Mouse (Mus musculus): ENCODE results near the gene Gipc3. TPM values are rescaled to one million over a fixed set of nuclear protein-coding genes. Genes with fewer than 3 reads are reported as not detected.

Gipc3 gene
- polyA plus RNA-seq, 1 experiment = 1.3 TPM

DNA sequence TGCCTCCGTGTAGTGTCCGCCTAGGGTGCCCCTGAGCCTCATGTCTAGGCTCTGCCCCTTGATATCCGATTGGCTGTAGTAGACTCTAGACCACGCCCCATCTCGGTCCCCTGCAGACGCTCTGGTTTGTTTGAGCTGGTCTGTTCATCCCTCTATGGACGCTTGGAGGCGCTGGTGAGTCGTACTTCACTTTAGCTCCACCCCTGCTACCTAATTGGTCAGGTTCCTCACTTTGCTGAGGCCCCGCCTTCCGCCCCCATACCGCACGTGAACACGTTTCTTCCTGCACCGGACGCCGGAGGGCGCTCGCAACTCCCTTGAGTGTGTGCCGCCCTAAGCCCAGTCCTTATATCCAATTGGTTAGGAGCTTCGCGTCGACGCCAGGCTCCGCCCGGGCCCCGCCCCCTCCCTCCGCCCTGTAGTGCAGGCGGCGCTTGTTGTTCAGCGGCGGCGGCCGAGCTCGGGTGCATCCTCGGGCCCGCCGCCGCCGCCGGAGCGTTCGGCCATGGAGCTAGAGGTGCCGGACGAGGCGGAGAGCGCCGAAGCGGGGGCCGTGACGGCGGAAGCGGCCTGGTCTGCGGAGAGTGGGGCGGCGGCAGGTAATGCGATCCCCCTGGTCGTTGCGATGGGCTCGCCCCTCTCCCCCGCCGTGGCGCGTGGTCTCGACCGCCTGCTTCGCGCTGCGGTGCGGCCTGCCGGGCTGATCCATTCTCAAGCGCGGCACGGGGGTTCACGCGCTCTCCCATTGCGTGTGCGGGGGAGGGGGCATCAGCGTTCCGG is 50.3 kb downstream of the Gipc3 start, which contains the start of gene Pip5k1c:
Pip5k1c (plus strand) TSS at position 410 of the 780 bp plus-strand sequence.
- peak; percentile 99 to 100 for DNase-seq (ENCODE audit: low read depth in 1 of 2, low spot score in 2 of 2)
- H3K4me3 ChIP-seq (ENCODE audit: extremely low read depth, insufficient read depth, insufficient read length) = peak within 1 kb of the TSS; percentile 83
- no peaks in the 10 kb centered on the region for H3K36me3 ChIP-seq (ENCODE audit: control insufficient read depth, insufficient read depth, low read length)
- peak within 1 kb of the TSS; percentile 93 for H3K27ac ChIP-seq (ENCODE audit: insufficient read depth, low read length)
- under 1% methylated on average over 75 of the region's 80 CpGs for WGBS
- TF ChIP-seq POLR2A (IDR thresholded peaks at IDR 0.05; ENCODE audit: low read depth, low read length) (peak; percentile 83), CTCF (IDR thresholded peaks at IDR 0.05; ENCODE audit: extremely low read depth, insufficient read depth, insufficient read length, insufficient replicate concordance) (peak; percentile 80)
- H3K4me1 ChIP-seq (ENCODE audit: control insufficient read depth, insufficient read depth, insufficient read length) = peaks cover 49% of the 10 kb centered on the region
- no peaks in the 10 kb centered on the region for H3K27me3 ChIP-seq (ENCODE audit: control insufficient read depth, insufficient read depth, low read length)

- H3K4me1 ChIP-seq (ENCODE audit: control insufficient read depth, insufficient read depth, insufficient read length) = peaks cover 39% of the 10 kb centered on the region; the same call in 1 of the 2 replicates
- 41% methylated on average over 9 of the region's 9 CpGs for WGBS
- DNase-seq (ENCODE audit: low read depth in 1 of 2, low spot score in 2 of 2) = no peak
- H3K36me3 ChIP-seq (ENCODE audit: control insufficient read depth, insufficient read depth, low read length) = no peaks in the 10 kb centered on the region
- peak within 1 kb of the TSS; percentile 48 for H3K27ac ChIP-seq (ENCODE audit: insufficient read depth, low read length)
- TF ChIP-seq CTCF (IDR thresholded peaks at IDR 0.05; ENCODE audit: extremely low read depth, insufficient read depth, insufficient read length, insufficient replicate concordance) (no peak), POLR2A (IDR thresholded peaks at IDR 0.05; ENCODE audit: low read depth, low read length) (no peak)
- no peak within 1 kb of the TSS for H3K4me3 ChIP-seq (ENCODE audit: extremely low read depth, insufficient read depth, insufficient read length)
- no peaks in the 10 kb centered on the region for H3K27me3 ChIP-seq (ENCODE audit: control insufficient read depth, insufficient read depth, low read length)
Measured at GRCm38 (mm10) chr10:81291511-81292104, 51.5 kb downstream of the Gipc3 start, which contains the start of gene Tjp3. Tjp3 (minus strand) TSS chr10:81291581.

DNA sequence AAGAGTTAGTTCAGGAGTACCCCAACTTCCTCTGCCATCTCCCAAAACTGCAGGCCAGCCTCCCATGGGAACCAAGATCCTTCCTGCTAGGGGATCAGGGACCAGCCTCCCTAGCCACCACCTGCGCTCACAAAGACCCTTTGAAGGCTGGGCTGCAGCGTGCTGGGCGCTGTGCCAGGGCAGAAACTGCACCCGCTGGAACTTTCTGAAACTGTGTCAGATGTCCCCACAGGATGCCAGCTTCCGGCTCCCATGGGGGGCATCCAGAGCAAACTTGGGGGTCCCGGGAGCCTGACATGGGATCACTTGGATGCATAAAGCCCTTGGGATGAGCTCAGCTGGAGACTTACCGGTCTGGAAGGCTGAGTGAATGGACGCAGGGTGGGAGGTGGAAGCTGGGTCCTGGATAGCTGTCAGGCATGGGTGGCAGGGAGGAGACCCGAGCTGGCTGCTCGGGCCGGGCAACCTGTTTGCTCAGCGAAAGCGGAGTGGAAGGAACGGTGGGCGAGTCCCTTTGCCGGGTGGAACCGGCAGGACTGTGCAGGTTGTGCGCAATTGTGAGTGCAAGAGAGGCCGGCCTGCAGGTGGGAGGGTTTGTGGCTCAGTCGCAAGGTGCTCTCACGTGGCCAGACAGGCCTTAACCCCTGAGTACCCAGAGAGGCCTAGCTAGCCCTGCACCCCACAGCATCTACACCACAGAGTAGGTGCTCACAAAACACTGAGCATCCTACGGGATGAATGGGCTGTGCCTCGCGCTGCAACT is 52.2 kb downstream of the Gipc3 start:
- Histone ChIP-seq H3K4me1 (ENCODE audit: control insufficient read depth, insufficient read depth, insufficient read length) (peaks cover 34% of the 10 kb centered on the region; the same call in 1 of the 2 replicates), H3K4me3 (ENCODE audit: extremely low read depth, insufficient read depth, insufficient read length) (no peak overlapping the region), H3K36me3 (ENCODE audit: control insufficient read depth, insufficient read depth, low read length) (no peaks in the 10 kb centered on the region), H3K27me3 (ENCODE audit: control insufficient read depth, insufficient read depth, low read length) (no peaks in the 10 kb centered on the region), H3K27ac (ENCODE audit: insufficient read depth, low read length) (peak overlapping the region; percentile 22; the same call in 1 of the 2 replicates)
- TF ChIP-seq POLR2A (IDR thresholded peaks at IDR 0.05; ENCODE audit: low read depth, low read length) (no peak), CTCF (IDR thresholded peaks at IDR 0.05; ENCODE audit: extremely low read depth, insufficient read depth, insufficient read length, insufficient replicate concordance) (no peak)
- WGBS = 30% methylated on average over 24 of the region's 24 CpGs
- no peak for DNase-seq (ENCODE audit: low read depth in 1 of 2, low spot score in 2 of 2)

DNA sequence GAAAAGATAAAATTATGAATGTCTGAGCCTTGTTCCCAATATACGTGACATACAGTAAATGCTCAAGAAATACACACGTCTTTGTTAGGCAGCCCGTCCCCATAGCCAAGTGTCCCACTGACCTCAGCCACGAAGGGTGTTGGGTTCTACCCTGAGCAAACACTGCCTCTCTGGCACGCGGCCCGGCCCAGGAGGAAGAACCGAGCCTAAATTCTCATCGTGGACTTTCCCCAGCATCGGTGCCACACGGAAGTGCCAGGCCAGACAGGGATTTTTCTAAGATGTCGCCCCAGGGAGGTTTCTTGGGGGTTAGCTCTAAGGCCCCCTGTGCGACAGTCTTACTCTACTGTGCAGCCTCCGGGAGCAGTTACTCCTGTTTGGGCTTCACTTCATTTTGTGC is 53.3 kb downstream of the Gipc3 start:
- Histone ChIP-seq H3K27ac (ENCODE audit: insufficient read depth, low read length) (no peak overlapping the region), H3K36me3 (ENCODE audit: control insufficient read depth, insufficient read depth, low read length) (no peaks in the 10 kb centered on the region), H3K4me3 (ENCODE audit: extremely low read depth, insufficient read depth, insufficient read length) (no peak overlapping the region), H3K27me3 (ENCODE audit: control insufficient read depth, insufficient read depth, low read length) (no peaks in the 10 kb centered on the region), H3K4me1 (ENCODE audit: control insufficient read depth, insufficient read depth, insufficient read length) (peaks cover 27% of the 10 kb centered on the region; the same call in 1 of the 2 replicates)
- no peak for DNase-seq (ENCODE audit: low read depth in 1 of 2, low spot score in 2 of 2)
- TF ChIP-seq CTCF (IDR thresholded peaks at IDR 0.05; ENCODE audit: extremely low read depth, insufficient read depth, insufficient read length, insufficient replicate concordance) = no peak
- no peak for TF ChIP-seq POLR2A (IDR thresholded peaks at IDR 0.05; ENCODE audit: low read depth, low read length)
- 77% methylated on average over 14 of the region's 14 CpGs for WGBS

GRCm38 (mm10) chr10:81289278-81289677 is 53.8 kb downstream of the Gipc3 start:
- peak in 1 of 2 experiments; percentile 54 for DNase-seq (ENCODE audit: low read depth in 1 of 2, low spot score in 2 of 2)

DNA sequence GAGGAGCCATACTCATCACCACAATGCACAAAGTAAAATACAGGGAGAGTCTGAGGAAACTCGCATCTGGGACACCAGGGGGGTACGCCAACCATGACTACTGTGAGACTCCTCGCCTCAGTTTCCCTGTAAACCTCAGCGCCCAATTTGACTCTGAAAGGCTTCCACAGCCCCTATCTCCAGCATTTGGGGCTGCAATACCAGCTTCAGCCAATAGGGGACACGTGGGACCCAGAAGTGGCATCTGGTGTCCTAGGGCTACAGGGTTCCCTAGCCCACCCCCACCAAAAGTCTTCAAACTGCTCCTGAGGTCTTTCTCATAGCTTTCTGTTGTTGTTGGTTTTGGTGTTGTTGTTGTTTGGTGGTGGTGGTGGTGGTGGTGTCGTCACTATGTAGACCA is 54.5 kb downstream of the Gipc3 start:
- no peak for TF ChIP-seq POLR2A (IDR thresholded peaks at IDR 0.05; ENCODE audit: low read depth, low read length)
- TF ChIP-seq CTCF (IDR thresholded peaks at IDR 0.05; ENCODE audit: extremely low read depth, insufficient read depth, insufficient read length, insufficient replicate concordance) = no peak
- peak in 1 of 2 experiments; percentile 35 for DNase-seq (ENCODE audit: low read depth in 1 of 2, low spot score in 2 of 2)
- WGBS = 44% methylated on average over 6 of the region's 6 CpGs
- Histone ChIP-seq H3K27me3 (ENCODE audit: control insufficient read depth, insufficient read depth, low read length) (no peaks in the 10 kb centered on the region), H3K4me1 (ENCODE audit: control insufficient read depth, insufficient read depth, insufficient read length) (peaks cover 16% of the 10 kb centered on the region; the same call in 1 of the 2 replicates), H3K27ac (ENCODE audit: insufficient read depth, low read length) (no peak overlapping the region), H3K36me3 (ENCODE audit: control insufficient read depth, insufficient read depth, low read length) (no peaks in the 10 kb centered on the region), H3K4me3 (ENCODE audit: extremely low read depth, insufficient read depth, insufficient read length) (no peak overlapping the region)

More at GRCm38 (mm10) chr10:81289278-81289677, 53.8 kb downstream of the Gipc3 start:
- H3K27ac ChIP-seq (ENCODE audit: insufficient read depth, low read length) = no peak overlapping the region
- TF ChIP-seq CTCF (IDR thresholded peaks at IDR 0.05; ENCODE audit: extremely low read depth, insufficient read depth, insufficient read length, insufficient replicate concordance) (peak; percentile 94), POLR2A (IDR thresholded peaks at IDR 0.05; ENCODE audit: low read depth, low read length) (no peak)
- H3K27me3 ChIP-seq (ENCODE audit: control insufficient read depth, insufficient read depth, low read length) = no peaks in the 10 kb centered on the region
- no peak overlapping the region for H3K4me3 ChIP-seq (ENCODE audit: extremely low read depth, insufficient read depth, insufficient read length)
- peaks cover 23% of the 10 kb centered on the region; the same call in 1 of the 2 replicates for H3K4me1 ChIP-seq (ENCODE audit: control insufficient read depth, insufficient read depth, insufficient read length)
- H3K36me3 ChIP-seq (ENCODE audit: control insufficient read depth, insufficient read depth, low read length) = no peaks in the 10 kb centered on the region
- WGBS = 14% methylated on average over 7 of the region's 7 CpGs
